Mouse (Mus musculus) cortical plate, adult 2 months (tissue): Measurements from ENCODE around the gene Ambp. TPM values are rescaled to one million over a fixed set of nuclear protein-coding genes. Genes with fewer than 3 reads are reported as not detected.

Experiments
- H3K27ac ChIP-seq: fragments of 200-500 bp; 2 replicates; pipeline ENCODE4 v1.5.1; 2012; ENCODE audit warnings: low read length, control low read depth, inconsistent platforms; ENCODE audit not compliant: insufficient read depth
- H3K4me1 ChIP-seq: fragments of 200-500 bp; 2 replicates; pipeline ENCODE4 v1.6.1; 2011; ENCODE audit warnings: low read length; ENCODE audit not compliant: control insufficient read depth, insufficient read depth
- H3K4me3 ChIP-seq: fragments of 200-500 bp; 2 replicates; pipeline ENCODE4 v1.5.1; 2011; ENCODE audit warnings: mild to moderate bottlenecking, low read length, control low read depth; ENCODE audit not compliant: insufficient read depth
- CTCF ChIP-seq: fragments of 200-500 bp; IDR thresholded peaks from 2 replicates; pipeline ENCODE4 v1.5.1; 2011; ENCODE audit warnings: mild to moderate bottlenecking, control low read depth, low read length; ENCODE audit not compliant: insufficient read depth; ENCODE audit errors: extremely low read depth
- POLR2A ChIP-seq: fragments of 200-500 bp; IDR thresholded peaks from 2 replicates; pipeline ENCODE4 v1.6.1; 2011; ENCODE audit warnings: mild to moderate bottlenecking, low read length, control low read depth; ENCODE audit not compliant: insufficient read depth; ENCODE audit errors: extremely low read depth
- polyA plus RNA-seq: library from polyadenylated mRNA; depleted of rRNA; stranded (reverse); fragments of >200 nt; gene quantifications from 2 replicates; pipeline ENCODE4 v1.2.3, GENCODE M21; 2012; rRNA removed

The Ambp gene
- polyA plus RNA-seq, 1 experiment: not detected

GRCm38 (mm10) chr4:63124861-63125466 lies 29.6 kb downstream of the Ambp start:
- no peak for TF ChIP-seq POLR2A
- TF ChIP-seq CTCF: no peak
- Histone ChIP-seq H3K27ac (no peak overlapping the region), H3K4me1 (no peaks in the 10 kb centered on the region), H3K4me3 (no peak overlapping the region)

GRCm38 (mm10) chr4:63118639-63119437 lies 35.8 kb downstream of the Ambp start:
- Histone ChIP-seq H3K27ac (no peak overlapping the region), H3K4me3 (no peak overlapping the region), H3K4me1 (peaks cover 2% of the 10 kb centered on the region; the same call in 1 of the 2 replicates)
- peak; percentile 96 for TF ChIP-seq CTCF
- no peak for TF ChIP-seq POLR2A

GRCm38 (mm10) chr4:63105651-63106050 lies 48.9 kb downstream of the Ambp start:
- TF ChIP-seq POLR2A (no peak), CTCF (no peak)
- Histone ChIP-seq H3K4me3 (no peak overlapping the region), H3K4me1 (no peaks in the 10 kb centered on the region), H3K27ac (no peak overlapping the region)

- no peaks in the 10 kb centered on the region for H3K4me1 ChIP-seq
- TF ChIP-seq CTCF (no peak), POLR2A (no peak)
These were observed 52.6 kb downstream of the Ambp start for GRCm38 (mm10) chr4:63102025-63102424.

GRCm38 (mm10) chr4:63100478-63100877 lies 54.1 kb downstream of the Ambp start:
- Histone ChIP-seq H3K4me1 (no peaks in the 10 kb centered on the region), H3K27ac (no peak overlapping the region), H3K4me3 (no peak overlapping the region)
- no peak for TF ChIP-seq CTCF
- no peak for TF ChIP-seq POLR2A

More at GRCm38 (mm10) chr4:63102025-63102424, 52.6 kb downstream of the Ambp start:
- Histone ChIP-seq H3K27ac (no peak overlapping the region), H3K4me3 (no peak overlapping the region)

- Histone ChIP-seq H3K4me1 (no peaks in the 10 kb centered on the region), H3K4me3 (no peak overlapping the region)
- no peak for TF ChIP-seq CTCF
- TF ChIP-seq POLR2A: no peak
These were observed 57.0 kb downstream of the Ambp start for GRCm38 (mm10) chr4:63097603-63098002.

More at GRCm38 (mm10) chr4:63097603-63098002, 57.0 kb downstream of the Ambp start:
- H3K27ac ChIP-seq: no peak overlapping the region

Other genes with a start within 250 kb of the Ambp start
- 1.8 and 1.9 TPM in 2 replicates for gene Zfp618, start 189.2 kb downstream of the Ambp start, polyA plus RNA-seq
- gene Kif12, start 17.3 kb upstream of the Ambp start, polyA plus RNA-seq: not detected in 2 replicates
- 3.5 and 4.2 TPM in 2 replicates for gene Col27a1, start 59.2 kb upstream of the Ambp start, polyA plus RNA-seq
- not detected in 2 replicates for gene Orm1, start 189.8 kb upstream of the Ambp start, polyA plus RNA-seq
- not detected in 2 replicates for gene Orm3, start 201.4 kb upstream of the Ambp start, polyA plus RNA-seq
- not detected in 2 replicates for gene Orm2, start 207.7 kb upstream of the Ambp start, polyA plus RNA-seq
- 1.8 and 2.0 TPM in 2 replicates for gene Akna, start 248.6 kb upstream of the Ambp start, polyA plus RNA-seq